Mouse (Mus musculus): ENCODE results near the gene Ap1m2.

- TF ChIP-seq CTCF (IDR thresholded peaks at IDR 0.05): no peak
- no peak for TF ChIP-seq EP300 (IDR thresholded peaks at IDR 0.05)
Observed at GRCm38 (mm10) chr9:21272391-21272790, 39.7 kb downstream of the Ap1m2 start.
